Mouse (Mus musculus) macrophage (primary cell): ENCODE data around the gene Ppp1r9b. TPM values are rescaled to one million over a fixed set of nuclear protein-coding genes. Genes with fewer than 3 reads are reported as not detected.

Source experiments
- H3K27ac ChIP-seq: fragments of 350-480 bp; formaldehyde crosslinking; 2 replicates; pipeline ENCODE4 v1.9.0; 2021
- H3K36me3 ChIP-seq: fragments of 350-480 bp; formaldehyde crosslinking; 2 replicates; pipeline ENCODE4 v1.9.0; 2021; ENCODE audit errors: inconsistent target
- H3K4me3 ChIP-seq: fragments of 350-480 bp; formaldehyde crosslinking; 2 replicates; pipeline ENCODE4 v1.9.0; 2021; ENCODE audit errors: inconsistent target
- H3K79me2 ChIP-seq: fragments of 350-480 bp; formaldehyde crosslinking; 2 replicates; pipeline ENCODE4 v1.9.0; 2021; ENCODE audit errors: inconsistent target
- WGBS: methylation state at CpG from one replicate; pipeline ENCODE4 v1.1.7; 2026; ENCODE audit warnings: inconsistent platforms; ENCODE audit not compliant: missing documents; 5-methylcytosine and 5-hydroxymethylcytosine counted together
- polyA plus RNA-seq: library from polyadenylated mRNA; stranded (reverse); fragments of 250-400 nt; gene quantifications from 3 replicates; pipeline ENCODE4 v1.2.4, GENCODE M21; 2018; ENCODE audit warnings: inconsistent platforms
- total RNA-seq, 78 experiments: library from RNA; depleted of rRNA; stranded (reverse); fragments of 250-400 nt; gene quantifications; 1 replicate in 9 of 78; 2 replicates in 24 of 78; 3 replicates in 43 of 78; 4 replicates in 2 of 78; pipeline ENCODE4 v1.2.4; 2018; ENCODE audit warnings: inconsistent platforms in 56 of 78

Gene Ppp1r9b
- total RNA-seq (2018; cell fraction: chromatin; rRNA removed), result 100 to 1,000 TPM in 14 of 26 experiments, 10 to 100 TPM in 12; 42.2 to 154 (median 107) TPM
- total RNA-seq (2018; cell fraction: cytosol; rRNA removed), result 100 to 1,000 TPM in 25 of 26 experiments, 10 to 100 TPM in 1; 96.9 to 198 (median 152) TPM
- 100 to 1,000 TPM in 23 of 26 experiments, 10 to 100 TPM in 3; 84.9 to 292 (median 161) TPM for total RNA-seq (2018; cell fraction: nucleus; rRNA removed)
- 88.9 to 176 TPM (median 99.7 TPM) in 3 replicates for polyA plus RNA-seq

- H3K36me3 ChIP-seq, result no peaks in the 10 kb centered on the region
- WGBS, result under 1% methylated on average over 66 of the region's 69 CpGs
Observed at GRCm38 (mm10) chr11:94990749-94991577, at the start of gene Ppp1r9b. Ppp1r9b (plus strand) TSS chr11:94991035.

GRCm38 (mm10) chr11:94941121-94941520 is 49.7 kb upstream of the Ppp1r9b start:
- 22% methylated on average over 9 of the region's 9 CpGs for WGBS
- Histone ChIP-seq H3K27ac (no peak overlapping the region), H3K79me2 (no peaks in the 10 kb centered on the region), H3K4me3 (no peak overlapping the region), H3K36me3 (no peaks in the 10 kb centered on the region)

More at GRCm38 (mm10) chr11:94990749-94991577, at the start of gene Ppp1r9b:
- H3K4me3 ChIP-seq, result peak within 1 kb of the TSS; percentile 48
- peak within 1 kb of the TSS; percentile 85 for H3K27ac ChIP-seq
- H3K79me2 ChIP-seq, result peaks cover 44% of the 10 kb centered on the region

GRCm38 (mm10) chr11:94941776-94942175 is 49.1 kb upstream of the Ppp1r9b start:
- H3K4me3 ChIP-seq, result no peak overlapping the region
- no peak overlapping the region for H3K27ac ChIP-seq
- 84% methylated on average over 8 of the region's 8 CpGs for WGBS
- no peaks in the 10 kb centered on the region for H3K79me2 ChIP-seq
- no peaks in the 10 kb centered on the region for H3K36me3 ChIP-seq

- Histone ChIP-seq H3K79me2 (no peaks in the 10 kb centered on the region), H3K27ac (no peak overlapping the region), H3K36me3 (no peaks in the 10 kb centered on the region), H3K4me3 (no peak overlapping the region)
- 56% methylated on average over 13 of the region's 13 CpGs for WGBS
Observed at GRCm38 (mm10) chr11:94942282-94943023, 48.4 kb upstream of the Ppp1r9b start.

- WGBS, result 90% methylated on average over 15 of the region's 15 CpGs
Observed at GRCm38 (mm10) chr11:94943054-94943453, 47.8 kb upstream of the Ppp1r9b start.

GRCm38 (mm10) chr11:94944295-94944694 is 46.5 kb upstream of the Ppp1r9b start:
- H3K36me3 ChIP-seq, result no peaks in the 10 kb centered on the region
- no peak overlapping the region for H3K27ac ChIP-seq
- no peaks in the 10 kb centered on the region for H3K79me2 ChIP-seq
- no peak overlapping the region for H3K4me3 ChIP-seq
- 60% methylated on average over 8 of the region's 8 CpGs for WGBS

More at GRCm38 (mm10) chr11:94943054-94943453, 47.8 kb upstream of the Ppp1r9b start:
- H3K27ac ChIP-seq, result no peak overlapping the region
- no peak overlapping the region for H3K4me3 ChIP-seq
- H3K79me2 ChIP-seq, result no peaks in the 10 kb centered on the region
- H3K36me3 ChIP-seq, result no peaks in the 10 kb centered on the region

GRCm38 (mm10) chr11:94945236-94945635 is 45.6 kb upstream of the Ppp1r9b start:
- no peak overlapping the region for H3K27ac ChIP-seq
- no peak overlapping the region for H3K4me3 ChIP-seq
- no peaks in the 10 kb centered on the region for H3K36me3 ChIP-seq
- 54% methylated on average over 8 of the region's 12 CpGs for WGBS
- H3K79me2 ChIP-seq, result no peaks in the 10 kb centered on the region

- no peak overlapping the region for H3K4me3 ChIP-seq
- H3K79me2 ChIP-seq, result no peaks in the 10 kb centered on the region
- WGBS, result 64% methylated on average over 5 of the region's 6 CpGs
- H3K27ac ChIP-seq, result no peak overlapping the region
- no peaks in the 10 kb centered on the region for H3K36me3 ChIP-seq
Observed at GRCm38 (mm10) chr11:94952169-94952568, 38.7 kb upstream of the Ppp1r9b start.

- Histone ChIP-seq H3K36me3 (no peaks in the 10 kb centered on the region), H3K79me2 (no peaks in the 10 kb centered on the region), H3K4me3 (no peak overlapping the region), H3K27ac (no peak overlapping the region)
- 91% methylated on average over 9 of the region's 9 CpGs for WGBS
Observed at GRCm38 (mm10) chr11:94955103-94955502, 35.7 kb upstream of the Ppp1r9b start.

GRCm38 (mm10) chr11:94957693-94958064 is 33.2 kb upstream of the Ppp1r9b start:
- Histone ChIP-seq H3K27ac (no peak overlapping the region), H3K79me2 (no peaks in the 10 kb centered on the region), H3K36me3 (no peaks in the 10 kb centered on the region), H3K4me3 (no peak overlapping the region)
- WGBS, result 90% methylated on average over 8 of the region's 9 CpGs

GRCm38 (mm10) chr11:94958065-94958858 is 32.6 kb upstream of the Ppp1r9b start:
- 15% methylated on average over 7 of the region's 8 CpGs for WGBS
- no peaks in the 10 kb centered on the region for H3K36me3 ChIP-seq

GRCm38 (mm10) chr11:94962534-94963101 is 28.2 kb upstream of the Ppp1r9b start:
- Histone ChIP-seq H3K4me3 (no peak overlapping the region), H3K36me3 (no peaks in the 10 kb centered on the region), H3K79me2 (no peaks in the 10 kb centered on the region), H3K27ac (no peak overlapping the region)
- 85% methylated on average over 5 of the region's 5 CpGs for WGBS

More at GRCm38 (mm10) chr11:94958065-94958858, 32.6 kb upstream of the Ppp1r9b start:
- H3K4me3 ChIP-seq, result no peak overlapping the region
- H3K79me2 ChIP-seq, result no peaks in the 10 kb centered on the region
- no peak overlapping the region for H3K27ac ChIP-seq

GRCm38 (mm10) chr11:94967419-94967818 is 23.4 kb upstream of the Ppp1r9b start, which contains the start of gene Hils1:
Hils1 (plus strand) TSS chr11:94967593.
- H3K27ac ChIP-seq, result no peak within 1 kb of the TSS

GRCm38 (mm10) chr11:94968187-94968586 is 22.6 kb upstream of the Ppp1r9b start:
- H3K36me3 ChIP-seq, result no peaks in the 10 kb centered on the region
- WGBS, result 89% methylated on average over 7 of the region's 7 CpGs
- H3K79me2 ChIP-seq, result no peaks in the 10 kb centered on the region
- no peak overlapping the region for H3K4me3 ChIP-seq
- no peak overlapping the region for H3K27ac ChIP-seq

More at GRCm38 (mm10) chr11:94967419-94967818, 23.4 kb upstream of the Ppp1r9b start, which contains the start of gene Hils1:
- no peak within 1 kb of the TSS for H3K4me3 ChIP-seq
- no peaks in the 10 kb centered on the region for H3K79me2 ChIP-seq
- WGBS, result 45% methylated on average over 4 of the region's 4 CpGs
- no peaks in the 10 kb centered on the region for H3K36me3 ChIP-seq
